Mouse (Mus musculus): ENCODE results near the gene Olfr694. TPM values are rescaled to one million over a fixed set of nuclear protein-coding genes. Genes with fewer than 3 reads are reported as not detected.

The Olfr694 gene
- not detected in 2 replicates for polyA plus RNA-seq (2015; fragmentation: Nextera tagmentation; extraction: Ambion mirVana)

GRCm38 (mm10) chr7:106691714-106692113 lies at the start of gene Olfr694:
Gene Olfr694 (minus strand): TSS chr7:106691814.

GRCm38 (mm10) chr7:106716296-106716695 lies 24.7 kb upstream of the Olfr694 start, which contains the start of gene Olfr695:
Gene Olfr695 (minus strand): TSS chr7:106716396.

GRCm38 (mm10) chr7:106680484-106680883 lies 11.1 kb downstream of the Olfr694 start, which contains the start of gene Olfr693:
Gene Olfr693 (minus strand): TSS chr7:106680584.

Other genes with a start within 250 kb of the Olfr694 start
- gene Olfr693, start 11.2 kb downstream of the Olfr694 start, polyA plus RNA-seq (2015; fragmentation: Nextera tagmentation; extraction: Ambion mirVana), result 0.05 TPM in 1 of 2 replicates, not detected in the other
- not detected in 2 replicates for gene Olfr695, start 24.6 kb upstream of the Olfr694 start, polyA plus RNA-seq (2015; fragmentation: Nextera tagmentation; extraction: Ambion mirVana)
- gene Olfr697, start 50.6 kb upstream of the Olfr694 start, polyA plus RNA-seq (2015; fragmentation: Nextera tagmentation; extraction: Ambion mirVana), result not detected in 2 replicates
- gene Olfr698, start 63.6 kb upstream of the Olfr694 start, polyA plus RNA-seq (2015; fragmentation: Nextera tagmentation; extraction: Ambion mirVana), result not detected in 2 replicates
- gene Olfr699, start 101.4 kb upstream of the Olfr694 start, polyA plus RNA-seq (2015; fragmentation: Nextera tagmentation; extraction: Ambion mirVana), result not detected in 2 replicates
- gene Olfr700, start 117.0 kb upstream of the Olfr694 start, polyA plus RNA-seq (2015; fragmentation: Nextera tagmentation; extraction: Ambion mirVana), result not detected in 2 replicates
- gene Olfr701, start 122.3 kb upstream of the Olfr694 start, polyA plus RNA-seq (2015; fragmentation: Nextera tagmentation; extraction: Ambion mirVana), result not detected in 2 replicates
- gene Olfr702, start 142.1 kb upstream of the Olfr694 start, polyA plus RNA-seq (2015; fragmentation: Nextera tagmentation; extraction: Ambion mirVana), result not detected in 2 replicates
- not detected in 2 replicates for gene Olfr703, start 151.5 kb upstream of the Olfr694 start, polyA plus RNA-seq (2015; fragmentation: Nextera tagmentation; extraction: Ambion mirVana)
- not detected in 2 replicates for gene Olfr704, start 171.4 kb upstream of the Olfr694 start, polyA plus RNA-seq (2015; fragmentation: Nextera tagmentation; extraction: Ambion mirVana)
- gene Olfr705, start 185.1 kb upstream of the Olfr694 start, polyA plus RNA-seq (2015; fragmentation: Nextera tagmentation; extraction: Ambion mirVana), result not detected in 2 replicates
- gene Olfr706, start 196.3 kb upstream of the Olfr694 start, polyA plus RNA-seq (2015; fragmentation: Nextera tagmentation; extraction: Ambion mirVana), result not detected in 2 replicates
- gene Olfr707, start 209.4 kb upstream of the Olfr694 start, polyA plus RNA-seq (2015; fragmentation: Nextera tagmentation; extraction: Ambion mirVana), result not detected in 2 replicates
- gene Olfr1532-ps1, start 216.2 kb upstream of the Olfr694 start, polyA plus RNA-seq (2015; fragmentation: Nextera tagmentation; extraction: Ambion mirVana), result not detected in 2 replicates
- not detected in 2 replicates for gene Olfr709-ps1, start 240.4 kb upstream of the Olfr694 start, polyA plus RNA-seq (2015; fragmentation: Nextera tagmentation; extraction: Ambion mirVana)

All from neural tube, postnatal 0 days (tissue).